Mouse (Mus musculus): ENCODE measurements around the gene Slc25a4. TPM values are rescaled to one million over a fixed set of nuclear protein-coding genes. Genes with fewer than 3 reads are reported as not detected.
A peak's percentile ranks its signal among the peaks of the same experiment; 100 is the strongest.
"Not testable (repeated sequence)": the region's sequence is repeated elsewhere in the genome, so short reads cannot be mapped to it uniquely, and the experiment has no call there.

The Slc25a4 gene
- total RNA-seq (2021) = 100 to 1,000 TPM; 166 to 218 TPM
- long read RNA-seq, experiment 1, transcript Slc25a4-201 (4 exons, 1,925 nt) = major isoform, 252 of 273 reads
- long read RNA-seq, experiment 1, partial matches to known transcripts = 19 of 273 reads
- long read RNA-seq, experiment 1, other reads (novel, unspliced or antisense) = 1 of 273 reads
- long read RNA-seq, experiment 2, transcript Slc25a4-201 (4 exons, 1,925 nt) = major isoform, 706 of 774 reads
- long read RNA-seq, experiment 2, partial matches to known transcripts = 11 of 774 reads
- long read RNA-seq, experiment 2, other reads (novel, unspliced or antisense) = 57 of 774 reads

GRCm38 (mm10) chr8:46210404-46211315 lies at the start of gene Slc25a4:
Slc25a4 (minus strand) TSS chr8:46211284.
- DNase-seq (ENCODE audit: low spot score in 2 of 2) = peak; percentile 98

GRCm38 (mm10) chr8:46257921-46258682 lies 47.0 kb upstream of the Slc25a4 start:
- no peak for DNase-seq (ENCODE audit: low spot score in 2 of 2)

- no peak for DNase-seq (ENCODE audit: low spot score in 2 of 2)
These were observed 41.4 kb upstream of the Slc25a4 start for GRCm38 (mm10) chr8:46252456-46252855.

- no peak for DNase-seq (ENCODE audit: low spot score in 2 of 2)
These were observed 40.5 kb upstream of the Slc25a4 start for GRCm38 (mm10) chr8:46251561-46251960.

- DNase-seq (ENCODE audit: low spot score in 2 of 2) = no peak
These were observed 35.3 kb upstream of the Slc25a4 start for GRCm38 (mm10) chr8:46246346-46246745.

- no peak for DNase-seq (ENCODE audit: low spot score in 2 of 2)
These were observed 31.9 kb upstream of the Slc25a4 start for GRCm38 (mm10) chr8:46242946-46243345.

GRCm38 (mm10) chr8:46241568-46242374 lies 30.7 kb upstream of the Slc25a4 start:
- peak; percentile 65 to 67 for DNase-seq (ENCODE audit: low spot score in 2 of 2)

- no peak for DNase-seq (ENCODE audit: low spot score in 2 of 2)
These were observed 25.5 kb upstream of the Slc25a4 start for GRCm38 (mm10) chr8:46236441-46237223.

- no peak for DNase-seq (ENCODE audit: low spot score in 2 of 2)
These were observed 23.7 kb upstream of the Slc25a4 start for GRCm38 (mm10) chr8:46234736-46235135.

GRCm38 (mm10) chr8:46232798-46233197 lies 21.7 kb upstream of the Slc25a4 start:
- DNase-seq (ENCODE audit: low spot score in 2 of 2) = no peak

- not testable (repeated sequence) for DNase-seq (ENCODE audit: low spot score in 2 of 2)
These were observed 20.9 kb upstream of the Slc25a4 start for GRCm38 (mm10) chr8:46231968-46232367.

- no peak for DNase-seq (ENCODE audit: low spot score in 2 of 2)
These were observed 15.5 kb upstream of the Slc25a4 start for GRCm38 (mm10) chr8:46226622-46227021.

GRCm38 (mm10) chr8:46225501-46225900 lies 14.4 kb upstream of the Slc25a4 start:
- DNase-seq (ENCODE audit: low spot score in 2 of 2) = no peak

- DNase-seq (ENCODE audit: low spot score in 2 of 2) = no peak
These were observed 9.5 kb upstream of the Slc25a4 start for GRCm38 (mm10) chr8:46220566-46220965.

- peak; percentile 45 to 54 for DNase-seq (ENCODE audit: low spot score in 2 of 2)
These were observed 5.8 kb upstream of the Slc25a4 start for GRCm38 (mm10) chr8:46216838-46217237.

- no peak for DNase-seq (ENCODE audit: low spot score in 2 of 2)
These were observed 2.9 kb upstream of the Slc25a4 start for GRCm38 (mm10) chr8:46213971-46214480.

GRCm38 (mm10) chr8:46212194-46212593 lies 1.1 kb upstream of the Slc25a4 start:
- no peak for DNase-seq (ENCODE audit: low spot score in 2 of 2)

GRCm38 (mm10) chr8:46211611-46212071 lies 557 bp upstream of the Slc25a4 start:
- no peak for DNase-seq (ENCODE audit: low spot score in 2 of 2)

- DNase-seq (ENCODE audit: low spot score in 2 of 2) = peak in 1 of 2 experiments; percentile 23
These were observed 2.0 kb downstream of the Slc25a4 start for GRCm38 (mm10) chr8:46209057-46209456.

Data from adrenal gland, adult 18-20 months (tissue).